Mouse (Mus musculus): ENCODE measurements around the gene Tab1.

Tab1 gene

GRCm38 (mm10) chr15:80137945-80138791 lies 5.2 kb downstream of the Tab1 start:
- no peak for DNase-seq

- DNase-seq, result no peak
These were observed 7.4 kb downstream of the Tab1 start for GRCm38 (mm10) chr15:80140302-80140701.

GRCm38 (mm10) chr15:80140878-80141277 lies 8.0 kb downstream of the Tab1 start:
- no peak for DNase-seq

GRCm38 (mm10) chr15:80142130-80142529 lies 9.2 kb downstream of the Tab1 start:
- no peak for DNase-seq

GRCm38 (mm10) chr15:80143760-80144159 lies 10.8 kb downstream of the Tab1 start:
- DNase-seq, result no peak

- no peak for DNase-seq
These were observed 12.5 kb downstream of the Tab1 start for GRCm38 (mm10) chr15:80145397-80145796.

- DNase-seq, result no peak
These were observed 13.2 kb downstream of the Tab1 start for GRCm38 (mm10) chr15:80146153-80146552.

- DNase-seq, result no peak
These were observed 14.2 kb downstream of the Tab1 start for GRCm38 (mm10) chr15:80147090-80147489.

GRCm38 (mm10) chr15:80147511-80147910 lies 14.6 kb downstream of the Tab1 start:
- no peak for DNase-seq

GRCm38 (mm10) chr15:80148565-80148964 lies 15.6 kb downstream of the Tab1 start:
- DNase-seq, result no peak

GRCm38 (mm10) chr15:80149517-80149916 lies 16.6 kb downstream of the Tab1 start:
- no peak for DNase-seq

GRCm38 (mm10) chr15:80152663-80153062 lies 19.7 kb downstream of the Tab1 start:
- DNase-seq, result no peak

GRCm38 (mm10) chr15:80153757-80154156 lies 20.8 kb downstream of the Tab1 start:
- no peak for DNase-seq

GRCm38 (mm10) chr15:80155707-80156106 lies 22.8 kb downstream of the Tab1 start:
- no peak for DNase-seq

GRCm38 (mm10) chr15:80157197-80157943 lies 24.4 kb downstream of the Tab1 start:
- DNase-seq, result no peak

- no peak for DNase-seq
These were observed 25.2 kb downstream of the Tab1 start for GRCm38 (mm10) chr15:80158001-80158706.

- DNase-seq, result no peak
These were observed 25.8 kb downstream of the Tab1 start for GRCm38 (mm10) chr15:80158707-80159090.

GRCm38 (mm10) chr15:80159286-80159901 lies 26.5 kb downstream of the Tab1 start:
- peak; percentile 55 for DNase-seq

- no peak for DNase-seq
These were observed 27.3 kb downstream of the Tab1 start for GRCm38 (mm10) chr15:80160223-80160622.

GRCm38 (mm10) chr15:80160726-80161125 lies 27.8 kb downstream of the Tab1 start:
- no peak for DNase-seq

GRCm38 (mm10) chr15:80161199-80161598 lies 28.3 kb downstream of the Tab1 start:
- no peak for DNase-seq

- no peak for DNase-seq
These were observed 29.6 kb downstream of the Tab1 start for GRCm38 (mm10) chr15:80162401-80162964.

- no peak for DNase-seq
These were observed 30.3 kb downstream of the Tab1 start for GRCm38 (mm10) chr15:80163274-80163673.
